In genomic region chr17:68057264-68057663, GRCm38 (mm10) we compare ENCODE assay signal across 29 mouse cellular contexts. TPM values are rescaled to one million over a fixed set of nuclear protein-coding genes. Genes with fewer than 3 reads are reported as not detected.
DNase-seq lines count a peak whose midpoint lies in the region; ATAC-seq lines count a peak whose summit lies in the region.
"Had no signal": no experiment of that assay in that cellular context is flagged by ENCODE, and none has a peak within 500 bp of the region (broad histone marks: within the 10 kb centered on the region; RNA-seq: fewer than 3 reads in every experiment).

No protein-coding gene starts in this region.

- H3K4me1 ChIP-seq in embryonic facial prominence, embryonic 14.5 days (ENCODE audit: control insufficient read depth, insufficient read depth, low read length): no peaks in the 10 kb centered on the region
- no peaks in the 10 kb centered on the region for H3K4me1 ChIP-seq in embryonic facial prominence, embryonic 10.5 days
- H3K4me1 ChIP-seq: heart, embryonic 12.5 days; heart, embryonic 15.5 days; hindbrain, embryonic 10.5 days; hindbrain, embryonic 13.5 days had no signal

- 84% methylated on average over 3 of the region's 3 CpGs for WGBS in embryonic facial prominence, embryonic 14.5 days
- WGBS in embryonic facial prominence, embryonic 10.5 days: 84% methylated on average over 3 of the region's 3 CpGs

- no peaks in the 10 kb centered on the region for H3K27me3 ChIP-seq in embryonic facial prominence, embryonic 14.5 days (replicated peaks; ENCODE audit: control insufficient read depth, insufficient read depth, low read length)
- H3K27me3 ChIP-seq in embryonic facial prominence, embryonic 10.5 days (replicated peaks; ENCODE audit: low read depth, poor library complexity, severe bottlenecking): no peaks in the 10 kb centered on the region
- H3K27me3 ChIP-seq: CH12.LX; embryonic facial prominence, embryonic 13.5 days; heart, embryonic 12.5 days; heart, embryonic 15.5 days; hindbrain, embryonic 13.5 days had no signal

- DNase-seq in embryonic facial prominence, embryonic 14.5 days (ENCODE audit: low spot score): peak; percentile 47
- no peak for DNase-seq in embryonic facial prominence, embryonic 10.5 days (ENCODE audit: low spot score)
- DNase-seq in right cerebral cortex, adult 2 months (ENCODE audit: low spot score in 2 of 2): no peak
- DNase-seq in kidney, adult 11 months: no peak
- no peak for DNase-seq in MN1 (ENCODE audit: low spot score)
- DNase-seq: adrenal gland, adult 8-10 months; adrenal gland, postnatal 36 days; B cell, adult 2 months; cerebellum, adult 18-20 months; cerebellum, adult 9-10 months; cerebellum, postnatal 14 days; forebrain, postnatal 0 days; gastrocnemius, adult 2 months; gastrocnemius, postnatal 14 days; heart, adult 18-20 months; heart, postnatal 10 days; heart, postnatal 36 days had no signal

- no peaks in the 10 kb centered on the region for H3K36me3 ChIP-seq in embryonic facial prominence, embryonic 14.5 days (ENCODE audit: control insufficient read depth, insufficient read depth, low read length)
- H3K36me3 ChIP-seq in embryonic facial prominence, embryonic 10.5 days (replicated peaks): no peaks in the 10 kb centered on the region
- H3K36me3 ChIP-seq: embryonic facial prominence, embryonic 13.5 days; G1E; heart, embryonic 12.5 days; heart, embryonic 15.5 days; hindbrain, embryonic 10.5 days; hindbrain, embryonic 13.5 days had no signal

- no peak for ATAC-seq in embryonic facial prominence, embryonic 14.5 days (ENCODE audit: low read depth)
- ATAC-seq in common myeloid progenitor, adult 5-6 weeks (replicated peaks; ENCODE audit: low read depth, poor library complexity, severe bottlenecking): peak; percentile 65; the same call in 1 of the 2 replicates
- ATAC-seq in megakaryocyte, adult 5-6 weeks (ENCODE audit: poor library complexity, severe bottlenecking): peak; percentile 89
- ATAC-seq: activated CD4-positive, CD25-positive, alpha-beta regulatory T cell, adult 4 months; forebrain, embryonic 14.5 days; forebrain, postnatal 0 days; hindbrain, embryonic 16.5 days had no signal

- no peak overlapping the region for H3K9ac ChIP-seq in embryonic facial prominence, embryonic 14.5 days (ENCODE audit: low read depth, low read length)
- H3K9ac ChIP-seq: embryonic facial prominence, embryonic 13.5 days; forebrain, postnatal 0 days; heart, embryonic 12.5 days; heart, embryonic 15.5 days; hindbrain, embryonic 13.5 days had no signal

- H3K9me3 ChIP-seq in embryonic facial prominence, embryonic 14.5 days (ENCODE audit: control insufficient read depth, low read length): no peaks in the 10 kb centered on the region
- H3K9me3 ChIP-seq in embryonic facial prominence, embryonic 10.5 days: no peaks in the 10 kb centered on the region
- H3K9me3 ChIP-seq: embryonic facial prominence, embryonic 13.5 days; heart, embryonic 15.5 days; hindbrain, embryonic 10.5 days; hindbrain, embryonic 13.5 days had no signal

- H3K27ac ChIP-seq in embryonic facial prominence, embryonic 14.5 days (replicated peaks; ENCODE audit: low read depth, low read length): no peak overlapping the region; the same call in 1 of the 2 replicates
- H3K27ac ChIP-seq in embryonic facial prominence, embryonic 10.5 days (replicated peaks): no peak overlapping the region
- H3K27ac ChIP-seq: embryonic facial prominence, embryonic 13.5 days; gastrocnemius, adult 2 months; heart, embryonic 15.5 days; hindbrain, embryonic 10.5 days; hindbrain, embryonic 13.5 days had no signal

- H3K4me3 ChIP-seq in embryonic facial prominence, embryonic 14.5 days (ENCODE audit: low read depth, low read length): no peak overlapping the region
- no peak overlapping the region for H3K4me3 ChIP-seq in embryonic facial prominence, embryonic 10.5 days
- H3K4me3 ChIP-seq: embryonic facial prominence, embryonic 13.5 days; gastrocnemius, adult 2 months; heart, embryonic 12.5 days; heart, embryonic 15.5 days; hindbrain, embryonic 10.5 days; hindbrain, embryonic 13.5 days had no signal

- H3K4me2 ChIP-seq in embryonic facial prominence, embryonic 14.5 days (ENCODE audit: low read depth, low read length): no peak overlapping the region
- H3K4me2 ChIP-seq: embryonic facial prominence, embryonic 13.5 days; heart, embryonic 12.5 days; heart, embryonic 15.5 days; hindbrain, embryonic 13.5 days had no signal

RNA-seq across cellular contexts. Expression of gene Arhgap28, which starts 53.3 kb away (rescaled TPM):
- polyA plus RNA-seq in embryonic facial prominence, embryonic 14.5 days (2014; fragmentation: Nextera tagmentation; extraction: Ambion mirVana): 49.2 and 59.2 TPM in 2 replicates
- polyA plus RNA-seq in embryonic facial prominence, embryonic 10.5 days (2016; fragmentation: Nextera tagmentation; extraction: Ambion mirVana): 55.7 and 57.5 TPM in 2 replicates
- 2.0 and 2.7 TPM in 2 replicates for total RNA-seq in common myeloid progenitor, adult 5-6 weeks (2017)
- total RNA-seq in megakaryocyte, adult 5-6 weeks (2015): 0.54 and 0.84 TPM in 2 replicates
- total RNA-seq in megakaryocyte, adult 5-6 weeks (2017): 0.29 and 0.37 TPM in 2 replicates
- total RNA-seq: CH12.LX had no signal
- polyA plus RNA-seq: G1E had no signal
